Mouse (Mus musculus): ENCODE results near the gene Cd52. TPM values are rescaled to one million over a fixed set of nuclear protein-coding genes. Genes with fewer than 3 reads are reported as not detected.

The Cd52 gene
- polyA plus RNA-seq, 2 experiments: 9.0 to 15.5 TPM

- DNase-seq (ENCODE audit: low spot score) (no peak), ATAC-seq (ENCODE audit: low FRiP score, low read depth) (no peak)
- TF ChIP-seq POLR2A (IDR thresholded peaks at IDR 0.05; ENCODE audit: borderline replicate concordance, extremely low read depth, insufficient read depth, insufficient read length): no peak
- Histone ChIP-seq H3K27ac (replicated peaks; ENCODE audit: low read depth, low read length) (no peak overlapping the region), H3K27me3 (ENCODE audit: control insufficient read depth, insufficient read depth, low read length) (no peaks in the 10 kb centered on the region), H3K4me3 (replicated peaks; ENCODE audit: low read length) (no peak overlapping the region), H3K4me1 (ENCODE audit: control insufficient read depth, insufficient read depth, low read length) (no peaks in the 10 kb centered on the region), H3K36me3 (ENCODE audit: control insufficient read depth, insufficient read depth, low read length) (no peaks in the 10 kb centered on the region), H3K4me2 (replicated peaks; ENCODE audit: low read depth, low read length, severe bottlenecking) (no peak overlapping the region), H3K9me3 (ENCODE audit: control insufficient read depth, low read length) (no peaks in the 10 kb centered on the region), H3K9ac (ENCODE audit: low read depth, low read length, severe bottlenecking) (no peak overlapping the region)
- WGBS: 73% methylated on average over 7 of the region's 7 CpGs
Measured at GRCm38 (mm10) chr4:134067833-134068544, 26.9 kb downstream of the Cd52 start.

GRCm38 (mm10) chr4:134067383-134067782 is 27.5 kb downstream of the Cd52 start:
- WGBS: 96% methylated on average over 8 of the region's 8 CpGs
- TF ChIP-seq POLR2A (IDR thresholded peaks at IDR 0.05; ENCODE audit: borderline replicate concordance, extremely low read depth, insufficient read depth, insufficient read length): no peak

GRCm38 (mm10) chr4:134065431-134066004 is 29.4 kb downstream of the Cd52 start:
- no peak overlapping the region for H3K27ac ChIP-seq (replicated peaks; ENCODE audit: low read depth, low read length)
- no peaks in the 10 kb centered on the region for H3K36me3 ChIP-seq (ENCODE audit: control insufficient read depth, insufficient read depth, low read length)
- H3K27me3 ChIP-seq (ENCODE audit: control insufficient read depth, insufficient read depth, low read length): no peaks in the 10 kb centered on the region
- H3K9ac ChIP-seq (ENCODE audit: low read depth, low read length, severe bottlenecking): no peak overlapping the region
- TF ChIP-seq POLR2A (IDR thresholded peaks at IDR 0.05; ENCODE audit: borderline replicate concordance, extremely low read depth, insufficient read depth, insufficient read length): no peak
- 21% methylated on average over 22 of the region's 23 CpGs for WGBS
- H3K4me1 ChIP-seq (ENCODE audit: control insufficient read depth, insufficient read depth, low read length): no peaks in the 10 kb centered on the region
- no peak overlapping the region for H3K4me3 ChIP-seq (replicated peaks; ENCODE audit: low read length)
- ATAC-seq (ENCODE audit: low FRiP score, low read depth) (no peak), DNase-seq (ENCODE audit: low spot score) (no peak)
- no peaks in the 10 kb centered on the region for H3K9me3 ChIP-seq (ENCODE audit: control insufficient read depth, low read length)
- no peak overlapping the region for H3K4me2 ChIP-seq (replicated peaks; ENCODE audit: low read depth, low read length, severe bottlenecking)

More at GRCm38 (mm10) chr4:134067383-134067782, 27.5 kb downstream of the Cd52 start:
- Histone ChIP-seq H3K27me3 (ENCODE audit: control insufficient read depth, insufficient read depth, low read length) (no peaks in the 10 kb centered on the region), H3K4me1 (ENCODE audit: control insufficient read depth, insufficient read depth, low read length) (no peaks in the 10 kb centered on the region), H3K4me3 (replicated peaks; ENCODE audit: low read length) (no peak overlapping the region), H3K36me3 (ENCODE audit: control insufficient read depth, insufficient read depth, low read length) (no peaks in the 10 kb centered on the region), H3K27ac (replicated peaks; ENCODE audit: low read depth, low read length) (no peak overlapping the region), H3K9me3 (ENCODE audit: control insufficient read depth, low read length) (no peaks in the 10 kb centered on the region), H3K9ac (ENCODE audit: low read depth, low read length, severe bottlenecking) (no peak overlapping the region), H3K4me2 (replicated peaks; ENCODE audit: low read depth, low read length, severe bottlenecking) (no peak overlapping the region)
- no peak for DNase-seq (ENCODE audit: low spot score)
- no peak for ATAC-seq (ENCODE audit: low FRiP score, low read depth)

- Histone ChIP-seq H3K9me3 (ENCODE audit: control insufficient read depth, low read length) (no peaks in the 10 kb centered on the region), H3K4me3 (replicated peaks; ENCODE audit: low read length) (no peak overlapping the region), H3K27ac (replicated peaks; ENCODE audit: low read depth, low read length) (no peak overlapping the region), H3K9ac (ENCODE audit: low read depth, low read length, severe bottlenecking) (no peak overlapping the region), H3K27me3 (ENCODE audit: control insufficient read depth, insufficient read depth, low read length) (no peaks in the 10 kb centered on the region), H3K4me1 (ENCODE audit: control insufficient read depth, insufficient read depth, low read length) (no peaks in the 10 kb centered on the region), H3K4me2 (replicated peaks; ENCODE audit: low read depth, low read length, severe bottlenecking) (no peak overlapping the region), H3K36me3 (ENCODE audit: control insufficient read depth, insufficient read depth, low read length) (no peaks in the 10 kb centered on the region)
- 63% methylated on average over 8 of the region's 8 CpGs for WGBS
- DNase-seq (ENCODE audit: low spot score) (no peak), ATAC-seq (ENCODE audit: low FRiP score, low read depth) (no peak)
- no peak for TF ChIP-seq POLR2A (IDR thresholded peaks at IDR 0.05; ENCODE audit: borderline replicate concordance, extremely low read depth, insufficient read depth, insufficient read length)
Measured at GRCm38 (mm10) chr4:134062561-134062960, 32.3 kb downstream of the Cd52 start.

GRCm38 (mm10) chr4:134061944-134062446 is 32.9 kb downstream of the Cd52 start:
- no peak for ATAC-seq (ENCODE audit: low FRiP score, low read depth)
- no peak overlapping the region for H3K27ac ChIP-seq (replicated peaks; ENCODE audit: low read depth, low read length)
- 20% methylated on average over 6 of the region's 8 CpGs for WGBS
- no peak for TF ChIP-seq POLR2A (IDR thresholded peaks at IDR 0.05; ENCODE audit: borderline replicate concordance, extremely low read depth, insufficient read depth, insufficient read length)
- H3K9me3 ChIP-seq (ENCODE audit: control insufficient read depth, low read length): no peaks in the 10 kb centered on the region
- H3K9ac ChIP-seq (ENCODE audit: low read depth, low read length, severe bottlenecking): no peak overlapping the region
- H3K27me3 ChIP-seq (ENCODE audit: control insufficient read depth, insufficient read depth, low read length): no peaks in the 10 kb centered on the region
- no peaks in the 10 kb centered on the region for H3K4me1 ChIP-seq (ENCODE audit: control insufficient read depth, insufficient read depth, low read length)
- no peak overlapping the region for H3K4me2 ChIP-seq (replicated peaks; ENCODE audit: low read depth, low read length, severe bottlenecking)
- H3K36me3 ChIP-seq (ENCODE audit: control insufficient read depth, insufficient read depth, low read length): no peaks in the 10 kb centered on the region
- no peak for DNase-seq (ENCODE audit: low spot score)
- H3K4me3 ChIP-seq (replicated peaks; ENCODE audit: low read length): no peak overlapping the region
